In the genomic region with DNA sequence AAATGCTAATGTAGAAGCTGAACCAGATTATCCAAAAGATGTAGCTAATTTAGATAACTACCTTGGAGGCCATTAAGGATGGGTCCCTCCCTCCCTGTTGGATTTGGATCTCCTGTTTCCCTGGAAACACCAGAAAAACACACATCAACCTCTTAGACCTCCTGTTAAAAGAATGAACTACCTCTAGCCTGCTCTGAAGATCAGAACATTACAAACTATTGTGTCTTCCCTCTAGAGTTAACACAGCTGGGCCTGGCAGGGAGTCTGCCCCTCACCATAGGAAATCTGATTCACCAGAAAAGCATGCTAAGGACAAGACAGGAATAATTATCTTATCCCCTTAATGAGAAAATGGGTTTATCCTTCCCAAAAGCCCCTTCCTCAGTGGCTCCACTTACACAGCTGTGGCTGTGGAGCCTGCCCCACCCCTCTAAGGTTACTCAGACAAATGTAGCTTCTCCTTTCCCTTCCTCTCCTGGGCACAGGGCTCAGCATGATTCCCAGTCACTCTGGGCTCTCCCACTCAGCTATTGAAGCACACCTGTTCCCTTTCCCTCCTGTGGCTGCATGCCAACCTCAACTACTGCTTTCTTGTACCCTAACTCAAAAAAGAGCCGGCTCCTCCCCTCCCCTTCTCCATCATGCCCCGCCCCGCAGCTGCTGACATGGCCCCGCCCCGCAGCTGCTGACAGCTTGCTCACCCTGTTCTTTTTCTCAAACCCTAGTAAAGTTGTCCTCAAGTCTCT, we compare ENCODE assay signal across 7 mouse cellular contexts.
DNase-seq lines count a peak whose midpoint lies in the region; ATAC-seq and TF ChIP-seq lines count a peak whose summit lies in the region.

No protein-coding gene starts in this region.

- peaks cover 13% of the 10 kb centered on the region for H3K4me1 ChIP-seq in liver, embryonic 11.5 days (replicated peaks; ENCODE audit: control insufficient read depth, insufficient read depth, low read length)
- peaks cover 19% of the 10 kb centered on the region for H3K4me1 ChIP-seq in spleen, adult 2 months (ENCODE audit: control insufficient read depth, insufficient read depth, insufficient read length)

- H3K9ac ChIP-seq in liver, embryonic 11.5 days (ENCODE audit: low read depth, low read length), result no peak overlapping the region

- 0 out of 2 replicates have a peak, but pooled peaks have one; percentile 50 for ATAC-seq in erythroblast, adult 5-6 weeks (replicated peaks; ENCODE audit: low FRiP score, poor library complexity, severe bottlenecking)
- ATAC-seq in liver, embryonic 11.5 days (replicated peaks; ENCODE audit: low FRiP score), result no peak

- H3K36me3 ChIP-seq in liver, embryonic 11.5 days (ENCODE audit: control insufficient read depth, insufficient read depth, low read length), result no peaks in the 10 kb centered on the region
- no peaks in the 10 kb centered on the region for H3K36me3 ChIP-seq in spleen, adult 2 months (ENCODE audit: control insufficient read depth, insufficient read depth, low read length)

- peak overlapping the region; percentile 38 for H3K4me2 ChIP-seq in liver, embryonic 11.5 days

- no peaks in the 10 kb centered on the region for H3K27me3 ChIP-seq in liver, embryonic 11.5 days (replicated peaks; ENCODE audit: control insufficient read depth, insufficient read depth, low read length)
- H3K27me3 ChIP-seq in spleen, adult 2 months (ENCODE audit: control insufficient read depth, insufficient read depth, low read length), result no peaks in the 10 kb centered on the region

- no peak for TF ChIP-seq POLR2A in spleen, adult 2 months (IDR thresholded peaks at IDR 0.05; ENCODE audit: low read depth, low read length)

- DNase-seq in right cerebral cortex, postnatal 4 days, result peak; percentile 22
- no peak for DNase-seq in right cerebral cortex, postnatal 36 days (ENCODE audit: low spot score in 2 of 2)
- no peak for DNase-seq in liver, embryonic 11.5 days (ENCODE audit: low spot score)
- peak in 1 of 2 experiments; percentile 38 for DNase-seq in spleen, adult 2 months (ENCODE audit: low read depth in 1 of 2, low spot score in 2 of 2)
- DNase-seq in kidney, adult 18-20 months, result no peak
- no peak for DNase-seq in lung, postnatal 4 days

- H3K4me3 ChIP-seq in liver, embryonic 11.5 days (ENCODE audit: low read depth, low read length), result no peak overlapping the region
- peak overlapping the region; percentile 50 for H3K4me3 ChIP-seq in spleen, adult 2 months (ENCODE audit: extremely low read depth, insufficient read depth, insufficient read length)

- TF ChIP-seq CTCF in spleen, adult 2 months (IDR thresholded peaks at IDR 0.05; ENCODE audit: extremely low read depth, insufficient read depth, insufficient read length, insufficient replicate concordance), result no peak

- WGBS in liver, embryonic 11.5 days, result 9% methylated on average over 5 of the region's 5 CpGs
- 10% methylated on average over 5 of the region's 5 CpGs for WGBS in spleen, adult 2 months

- H3K27ac ChIP-seq in liver, embryonic 11.5 days (ENCODE audit: low read depth, low read length), result no peak overlapping the region
- H3K27ac ChIP-seq in spleen, adult 2 months (ENCODE audit: insufficient read depth, low read length), result no peak overlapping the region; the same call in 1 of the 2 replicates

- no peaks in the 10 kb centered on the region; the same call in 1 of the 2 replicates for H3K9me3 ChIP-seq in liver, embryonic 11.5 days (ENCODE audit: control insufficient read depth, low read length)
